Mouse (Mus musculus): Measurements from ENCODE around the gene Bloc1s1. TPM values are rescaled to one million over a fixed set of nuclear protein-coding genes. Genes with fewer than 3 reads are reported as not detected.

Gene Bloc1s1
- total and polyA plus RNA-seq, 3 experiments, result 181 to 234 (median 201) TPM

DNA sequence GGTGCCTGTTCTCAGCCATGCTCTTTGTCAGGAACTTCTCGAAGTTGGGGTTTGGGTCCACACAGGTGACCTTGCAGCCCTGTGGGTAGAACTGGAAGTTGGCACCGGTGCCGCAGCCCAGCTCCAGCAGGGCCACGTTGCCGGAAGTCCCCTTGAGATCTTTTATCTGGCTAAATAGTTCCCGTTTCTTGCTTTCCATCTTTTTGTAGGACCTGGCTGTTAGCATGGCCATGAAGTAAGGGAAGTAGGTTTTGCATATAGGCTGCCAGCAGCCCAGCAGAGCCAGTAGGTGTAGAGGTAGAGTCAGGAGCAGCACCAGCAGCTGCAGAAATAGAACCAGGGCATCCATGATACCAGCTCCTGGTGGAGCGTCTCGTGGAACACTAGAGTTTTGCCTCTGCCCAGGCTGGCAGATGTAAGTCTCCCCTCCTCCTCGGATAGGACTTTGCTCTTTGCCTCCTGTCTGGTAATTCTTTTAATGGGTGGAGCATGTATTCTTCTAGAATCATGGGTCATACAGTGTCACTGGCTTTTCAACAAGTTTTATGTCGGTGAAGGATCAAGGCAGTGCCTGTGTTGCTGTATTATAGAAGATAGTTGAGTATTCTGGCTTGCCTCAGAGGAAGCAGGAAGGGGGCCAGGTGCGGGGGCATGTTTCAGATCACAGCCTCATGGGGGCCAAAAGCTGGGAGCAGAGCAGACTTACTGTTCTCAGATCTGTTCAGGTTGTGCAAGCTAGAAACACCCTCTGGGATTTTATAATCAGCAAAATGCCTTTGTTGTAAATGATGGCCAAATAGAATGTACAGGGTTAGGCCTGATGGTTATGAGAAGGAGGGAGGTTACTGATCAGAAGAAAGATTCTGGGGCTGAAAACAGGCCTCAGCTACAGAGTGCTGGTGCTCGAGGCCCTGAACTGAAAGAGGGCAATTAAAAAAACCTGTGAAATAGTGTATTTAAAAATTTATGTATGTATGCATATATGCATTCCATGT, 37.1 kb upstream of the Bloc1s1 start, which contains the start of gene Mettl7b:
Gene Mettl7b (minus strand): TSS at position 399 of the 995 bp plus-strand sequence.
- Histone ChIP-seq H3K4me3 (no peak within 1 kb of the TSS), H3K27me3 (ENCODE audit: control insufficient read depth, insufficient read depth, low read length) (no peaks in the 10 kb centered on the region), H3K36me3 (ENCODE audit: control insufficient read depth, insufficient read depth, low read length) (no peaks in the 10 kb centered on the region), H3K4me1 (ENCODE audit: control insufficient read depth, insufficient read depth, low read length) (no peaks in the 10 kb centered on the region), H3K79me2 (replicated peaks; ENCODE audit: control insufficient read depth, insufficient read depth, low read length) (no peaks in the 10 kb centered on the region), H3K27ac (no peak within 1 kb of the TSS), H3K9ac (ENCODE audit: low read depth, low read length) (no peak within 1 kb of the TSS)
- DNase-seq, result no peak
- TF ChIP-seq POLR2A (IDR thresholded peaks at IDR 0.05; ENCODE audit: insufficient read depth, low read depth, low read length) (no peak), EP300 (IDR thresholded peaks at IDR 0.05; ENCODE audit: insufficient read depth, low read depth, low read length) (no peak), CTCF (IDR thresholded peaks at IDR 0.05) (no peak)
- intact Hi-C loops (cut with DNase I), result no loop called here
- WGBS, result 59% methylated on average over 12 of the region's 12 CpGs

DNA sequence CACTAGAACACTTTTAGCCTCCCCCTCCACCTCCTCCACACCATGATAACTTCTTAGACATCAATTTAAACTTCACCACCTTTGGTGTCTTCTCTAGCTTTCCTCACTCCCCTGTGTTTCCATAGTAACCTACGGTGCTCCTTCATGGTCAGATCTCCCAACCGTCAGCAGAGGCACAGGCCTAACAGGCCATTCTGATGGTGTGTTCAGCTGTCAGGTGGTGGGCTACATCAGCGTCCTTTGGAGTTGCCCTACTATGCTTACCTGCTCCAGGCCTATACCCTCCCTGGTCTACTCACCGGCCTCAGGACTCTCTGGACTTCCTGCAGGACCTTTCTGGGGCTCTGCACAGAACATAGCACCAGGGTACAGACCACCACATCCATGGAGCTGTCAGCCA, 36.3 kb upstream of the Bloc1s1 start:
- Histone ChIP-seq H3K27ac (no peak overlapping the region), H3K4me3 (no peak overlapping the region), H3K79me2 (replicated peaks; ENCODE audit: control insufficient read depth, insufficient read depth, low read length) (no peaks in the 10 kb centered on the region), H3K27me3 (ENCODE audit: control insufficient read depth, insufficient read depth, low read length) (no peaks in the 10 kb centered on the region), H3K36me3 (ENCODE audit: control insufficient read depth, insufficient read depth, low read length) (no peaks in the 10 kb centered on the region), H3K4me1 (ENCODE audit: control insufficient read depth, insufficient read depth, low read length) (no peaks in the 10 kb centered on the region), H3K9ac (ENCODE audit: low read depth, low read length) (no peak overlapping the region)
- intact Hi-C loops (cut with DNase I), result no loop called here
- no peak for TF ChIP-seq EP300 (IDR thresholded peaks at IDR 0.05; ENCODE audit: insufficient read depth, low read depth, low read length)
- 74% methylated on average over 4 of the region's 4 CpGs for WGBS
- DNase-seq, result no peak

DNA sequence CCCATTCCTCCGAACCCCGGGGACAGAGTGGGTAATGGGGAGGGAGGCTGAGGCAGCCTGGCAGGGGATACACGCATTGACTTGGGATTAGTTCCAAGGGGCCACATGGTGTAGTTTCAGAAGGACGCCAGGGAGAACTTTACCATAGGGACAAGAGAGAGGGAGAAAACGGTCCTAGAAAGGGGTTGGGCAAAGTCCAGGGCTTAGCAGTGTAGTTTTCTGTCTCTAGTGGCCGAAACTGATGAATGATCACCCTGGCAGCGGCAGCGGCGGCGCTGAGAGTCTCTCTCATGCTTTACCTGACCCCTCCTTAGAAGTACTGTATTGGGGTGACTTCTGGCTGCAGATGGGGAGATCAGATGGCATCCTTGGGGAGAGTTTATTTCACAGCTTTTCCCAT, 34.5 kb upstream of the Bloc1s1 start:
- no peaks in the 10 kb centered on the region for H3K4me1 ChIP-seq (ENCODE audit: control insufficient read depth, insufficient read depth, low read length)
- no peak overlapping the region for H3K27ac ChIP-seq
- no peaks in the 10 kb centered on the region for H3K27me3 ChIP-seq (ENCODE audit: control insufficient read depth, insufficient read depth, low read length)
- no peak overlapping the region for H3K9ac ChIP-seq (ENCODE audit: low read depth, low read length)
- no peaks in the 10 kb centered on the region for H3K36me3 ChIP-seq (ENCODE audit: control insufficient read depth, insufficient read depth, low read length)
- no peak for DNase-seq
- WGBS, result 75% methylated on average over 10 of the region's 10 CpGs
- no peak for TF ChIP-seq CTCF (IDR thresholded peaks at IDR 0.05)
- TF ChIP-seq EP300 (IDR thresholded peaks at IDR 0.05; ENCODE audit: insufficient read depth, low read depth, low read length), result no peak
- no peak for TF ChIP-seq POLR2A (IDR thresholded peaks at IDR 0.05; ENCODE audit: insufficient read depth, low read depth, low read length)
- intact Hi-C loops (cut with DNase I), result no loop called here
- no peak overlapping the region for H3K4me3 ChIP-seq
- no peaks in the 10 kb centered on the region for H3K79me2 ChIP-seq (replicated peaks; ENCODE audit: control insufficient read depth, insufficient read depth, low read length)

DNA sequence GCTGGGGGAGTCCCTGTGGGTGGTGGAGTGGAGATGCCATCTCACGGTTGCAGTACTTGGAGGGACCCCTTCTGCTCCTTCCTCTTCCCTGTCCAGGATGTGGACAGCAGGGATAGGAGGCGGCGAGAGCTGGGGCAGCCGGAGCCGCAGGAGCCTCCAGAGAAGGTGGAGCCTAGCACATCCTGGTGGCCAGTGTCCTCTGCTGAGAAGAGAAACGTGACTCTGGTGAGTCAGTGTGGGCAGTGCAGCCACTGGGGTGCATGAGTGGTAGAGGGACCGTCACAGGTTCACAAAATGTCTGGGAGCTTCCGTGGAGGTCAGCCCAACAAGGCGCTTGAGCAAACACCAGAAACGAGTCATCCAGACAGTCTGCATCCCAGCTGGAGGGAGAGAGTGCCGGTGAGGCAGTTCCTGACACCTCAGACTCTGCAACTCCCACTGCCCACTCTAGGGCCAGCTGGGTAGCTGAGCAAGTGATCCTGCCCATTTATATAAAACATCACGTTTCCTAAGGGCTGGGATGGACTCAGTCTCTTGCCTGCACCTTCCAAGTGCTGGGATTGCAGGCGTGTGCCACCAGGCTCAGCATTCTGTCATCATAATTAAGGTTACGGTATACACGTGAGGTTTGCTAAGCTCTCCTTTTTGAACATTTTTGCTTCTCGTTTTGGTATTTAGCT, 26.5 kb upstream of the Bloc1s1 start:
- WGBS, result 49% methylated on average over 16 of the region's 16 CpGs

DNA sequence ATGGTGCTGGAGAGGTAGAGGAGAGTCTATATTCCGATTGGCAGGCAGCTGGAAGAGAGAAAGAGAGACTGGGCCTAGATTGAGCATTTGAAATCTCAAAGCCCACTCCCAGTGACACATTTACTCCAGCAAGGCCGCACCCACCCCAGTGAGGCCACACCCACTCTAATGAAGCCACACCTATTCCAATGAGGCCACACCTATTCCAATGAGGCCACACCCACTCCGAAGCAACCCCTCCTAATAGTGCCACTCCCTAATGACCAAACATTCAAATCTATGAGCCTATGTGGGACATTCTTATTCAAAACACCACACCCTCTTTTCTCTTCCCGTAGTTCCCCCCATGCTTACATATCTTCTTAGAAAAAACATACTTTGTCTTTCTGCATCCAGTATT, 23.7 kb upstream of the Bloc1s1 start:
- no peak for DNase-seq
- intact Hi-C loops (cut with DNase I), result no loop called here
- WGBS, result 86% methylated on average over 4 of the region's 4 CpGs
- no peaks in the 10 kb centered on the region for H3K27me3 ChIP-seq (ENCODE audit: control insufficient read depth, insufficient read depth, low read length)
- H3K9ac ChIP-seq (ENCODE audit: low read depth, low read length), result no peak overlapping the region
- TF ChIP-seq POLR2A (IDR thresholded peaks at IDR 0.05; ENCODE audit: insufficient read depth, low read depth, low read length), result no peak
- no peak for TF ChIP-seq CTCF (IDR thresholded peaks at IDR 0.05)
- TF ChIP-seq EP300 (IDR thresholded peaks at IDR 0.05; ENCODE audit: insufficient read depth, low read depth, low read length), result no peak
- H3K36me3 ChIP-seq (ENCODE audit: control insufficient read depth, insufficient read depth, low read length), result no peaks in the 10 kb centered on the region
- H3K4me1 ChIP-seq (ENCODE audit: control insufficient read depth, insufficient read depth, low read length), result no peaks in the 10 kb centered on the region
- no peak overlapping the region for H3K27ac ChIP-seq
- no peaks in the 10 kb centered on the region for H3K79me2 ChIP-seq (replicated peaks; ENCODE audit: control insufficient read depth, insufficient read depth, low read length)
- H3K4me3 ChIP-seq, result no peak overlapping the region

More for the DNA sequence above, 26.5 kb upstream of the Bloc1s1 start:
- H3K79me2 ChIP-seq (replicated peaks; ENCODE audit: control insufficient read depth, insufficient read depth, low read length), result no peaks in the 10 kb centered on the region
- no peak overlapping the region for H3K4me3 ChIP-seq
- no peaks in the 10 kb centered on the region for H3K27me3 ChIP-seq (ENCODE audit: control insufficient read depth, insufficient read depth, low read length)
- intact Hi-C loops (cut with DNase I), result no loop called here
- no peak overlapping the region for H3K27ac ChIP-seq
- H3K9ac ChIP-seq (ENCODE audit: low read depth, low read length), result no peak overlapping the region
- no peak for TF ChIP-seq CTCF (IDR thresholded peaks at IDR 0.05)
- TF ChIP-seq EP300 (IDR thresholded peaks at IDR 0.05; ENCODE audit: insufficient read depth, low read depth, low read length), result no peak
- no peak for TF ChIP-seq POLR2A (IDR thresholded peaks at IDR 0.05; ENCODE audit: insufficient read depth, low read depth, low read length)
- H3K36me3 ChIP-seq (ENCODE audit: control insufficient read depth, insufficient read depth, low read length), result no peaks in the 10 kb centered on the region
- H3K4me1 ChIP-seq (ENCODE audit: control insufficient read depth, insufficient read depth, low read length), result no peaks in the 10 kb centered on the region
- no peak for DNase-seq

DNA sequence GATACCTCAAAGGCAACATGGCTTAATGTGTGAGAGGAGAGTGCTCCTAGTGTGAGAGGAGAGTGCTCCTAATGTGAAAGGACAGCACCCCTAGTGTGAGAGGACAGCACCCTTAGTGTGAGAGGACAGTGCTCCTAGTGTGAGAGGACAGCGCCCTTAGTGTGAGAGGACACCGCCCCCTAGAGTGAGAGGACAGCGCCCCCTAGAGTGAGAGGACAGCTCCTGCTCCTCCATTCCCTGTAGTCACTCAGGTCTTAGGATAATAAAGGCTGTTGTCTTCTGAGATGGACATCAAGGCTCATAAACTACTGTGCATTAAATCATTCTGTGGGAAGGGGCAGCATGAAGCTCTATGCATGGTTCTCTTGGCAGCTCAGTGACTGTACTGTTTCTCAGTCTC, 21.8 kb upstream of the Bloc1s1 start:
- Histone ChIP-seq H3K4me1 (ENCODE audit: control insufficient read depth, insufficient read depth, low read length) (no peaks in the 10 kb centered on the region), H3K4me3 (no peak overlapping the region), H3K9ac (ENCODE audit: low read depth, low read length) (no peak overlapping the region), H3K36me3 (ENCODE audit: control insufficient read depth, insufficient read depth, low read length) (no peaks in the 10 kb centered on the region), H3K27me3 (ENCODE audit: control insufficient read depth, insufficient read depth, low read length) (no peaks in the 10 kb centered on the region), H3K79me2 (replicated peaks; ENCODE audit: control insufficient read depth, insufficient read depth, low read length) (no peaks in the 10 kb centered on the region), H3K27ac (no peak overlapping the region)
- peak; percentile 39 to 58 for DNase-seq
- intact Hi-C loops (cut with DNase I), result loop anchor here (2.0 kb wide), 1 partner anchor 31 kb away; no protein-coding TSS in a partner anchor
- 24% methylated on average over 3 of the region's 3 CpGs for WGBS
- TF ChIP-seq CTCF (IDR thresholded peaks at IDR 0.05), result peak; percentile 77
- TF ChIP-seq POLR2A (IDR thresholded peaks at IDR 0.05; ENCODE audit: insufficient read depth, low read depth, low read length), result no peak
- TF ChIP-seq EP300 (IDR thresholded peaks at IDR 0.05; ENCODE audit: insufficient read depth, low read depth, low read length), result peak; percentile 35; the same call in 1 of the 2 replicates
